Mouse (Mus musculus): ENCODE measurements around the gene Tprgl. TPM values are rescaled to one million over a fixed set of nuclear protein-coding genes. Genes with fewer than 3 reads are reported as not detected.

The Tprgl gene
- total RNA-seq, 1 experiment from 2014 or later: 161 TPM

DNA sequence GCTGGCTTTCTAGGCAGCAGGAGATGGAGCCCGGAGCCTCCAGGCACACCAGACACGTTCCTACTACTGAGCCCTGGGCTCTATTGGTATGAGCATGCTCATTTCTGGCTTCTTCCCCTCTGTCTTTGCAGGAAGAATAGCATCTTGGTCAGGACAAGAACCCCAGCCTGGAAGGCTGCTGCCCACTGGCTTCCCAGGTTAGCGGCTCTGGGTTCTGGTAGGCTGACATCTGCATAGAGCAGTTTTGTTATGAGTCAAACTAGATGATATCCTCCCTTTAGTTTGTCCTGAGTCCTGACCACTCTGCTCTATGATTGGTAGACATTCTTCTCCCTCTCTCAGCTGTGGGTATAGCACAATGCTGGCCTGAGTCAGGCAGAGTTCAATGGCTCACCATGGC, 33.2 kb downstream of the Tprgl start:
- no peak for ATAC-seq (ENCODE audit: extremely low read depth, insufficient number of reproducible peaks, low FRiP score, poor library complexity, severe bottlenecking)

DNA sequence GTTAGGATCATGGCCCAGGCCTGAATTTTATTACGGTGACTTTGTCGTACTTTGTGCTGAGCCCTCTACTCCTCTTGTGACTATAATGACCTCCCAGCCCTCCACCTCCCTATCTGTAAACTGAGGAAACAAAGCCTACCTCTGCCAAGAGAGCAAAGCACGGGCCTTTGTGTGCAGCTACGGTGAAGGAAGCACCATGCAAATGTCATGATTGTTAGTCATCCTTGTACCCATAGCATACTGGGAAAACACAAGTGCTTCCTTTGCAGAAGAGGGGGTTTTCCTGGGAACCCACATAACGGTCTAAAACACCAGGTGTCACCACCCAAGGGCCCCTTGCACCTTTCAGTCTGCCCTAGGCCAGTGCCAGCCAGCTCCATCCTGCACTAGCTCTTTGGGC, 35.3 kb downstream of the Tprgl start:
- ATAC-seq (ENCODE audit: extremely low read depth, insufficient number of reproducible peaks, low FRiP score, poor library complexity, severe bottlenecking): no peak

DNA sequence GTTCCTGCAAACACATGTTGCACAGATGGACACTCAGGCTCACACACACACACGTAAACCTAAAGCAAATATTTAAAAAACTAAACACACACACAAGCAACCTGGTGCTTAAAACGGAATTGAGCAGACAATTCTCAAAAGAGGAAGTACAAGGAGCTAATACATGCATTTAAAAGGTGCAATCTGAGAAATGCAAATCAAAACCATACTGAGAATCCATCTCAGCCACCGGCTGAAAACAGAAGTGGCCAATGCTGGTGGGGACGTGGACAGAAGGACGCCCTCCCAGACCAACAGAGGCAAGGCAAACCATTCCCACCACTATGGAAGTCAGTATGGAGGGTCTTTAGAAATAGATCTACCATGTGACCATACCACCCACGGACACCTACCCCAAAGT, 36.9 kb downstream of the Tprgl start:
- no peak for ATAC-seq (ENCODE audit: extremely low read depth, insufficient number of reproducible peaks, low FRiP score, poor library complexity, severe bottlenecking)

DNA sequence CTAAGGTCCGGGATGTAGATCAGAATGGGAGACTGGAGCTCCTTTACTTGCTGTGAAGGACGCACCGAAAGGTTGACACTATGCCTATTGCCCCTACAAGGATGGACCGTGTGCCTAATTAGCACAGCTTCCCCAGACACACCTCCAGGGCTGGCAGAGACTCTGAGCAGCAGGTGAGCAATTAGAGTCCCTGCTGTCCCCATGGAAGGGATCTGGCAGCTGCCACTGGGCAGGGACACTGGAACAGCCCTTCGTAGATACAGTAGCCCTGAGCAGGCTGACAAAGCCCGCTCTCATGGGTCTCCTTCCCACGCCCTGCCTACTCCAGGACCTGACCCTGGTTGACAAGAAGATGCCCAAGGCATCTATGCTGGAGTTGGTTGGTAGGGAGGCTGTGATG, 38.1 kb downstream of the Tprgl start:
- ATAC-seq (ENCODE audit: extremely low read depth, insufficient number of reproducible peaks, low FRiP score, poor library complexity, severe bottlenecking): no peak

DNA sequence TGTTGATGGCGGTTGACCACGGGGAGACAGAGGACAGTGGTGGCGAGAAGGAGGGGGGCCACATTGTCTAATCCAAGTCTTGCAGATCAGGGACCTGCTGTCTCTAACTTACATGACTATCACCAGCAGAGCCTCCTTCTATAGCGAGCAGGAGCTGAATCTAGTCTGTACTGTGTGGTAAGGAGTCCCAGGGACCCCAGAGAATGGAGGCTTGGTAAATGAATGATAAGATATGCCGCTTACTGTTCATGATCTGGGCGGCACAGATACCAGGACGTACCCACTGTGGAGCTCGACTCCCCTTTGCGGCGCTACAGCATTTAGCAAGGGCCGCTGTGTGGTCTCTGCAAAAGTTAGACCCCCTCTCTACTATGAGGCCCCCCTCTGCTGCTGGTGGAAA, 38.7 kb downstream of the Tprgl start:
- ATAC-seq (ENCODE audit: extremely low read depth, insufficient number of reproducible peaks, low FRiP score, poor library complexity, severe bottlenecking): no peak

DNA sequence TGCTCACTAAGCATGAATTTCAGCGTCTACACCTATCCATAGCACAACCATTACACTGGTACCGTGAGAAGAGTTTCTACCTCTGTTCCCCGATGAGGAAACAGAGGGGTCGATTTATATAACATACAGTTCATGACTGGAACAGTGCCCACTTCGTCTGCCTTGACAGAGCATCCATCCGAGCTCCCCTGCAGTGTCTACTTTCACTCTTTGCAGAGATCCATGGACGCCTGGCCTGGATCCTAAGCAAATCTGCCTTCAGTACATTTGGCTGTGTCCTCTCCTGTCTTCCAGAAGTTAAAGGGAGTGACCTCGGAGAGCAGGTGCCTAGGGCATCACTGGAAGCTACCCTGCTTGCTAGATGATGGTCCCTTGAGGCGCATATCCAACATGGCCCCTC, 41.3 kb downstream of the Tprgl start:
- ATAC-seq (ENCODE audit: extremely low read depth, insufficient number of reproducible peaks, low FRiP score, poor library complexity, severe bottlenecking): no peak

DNA sequence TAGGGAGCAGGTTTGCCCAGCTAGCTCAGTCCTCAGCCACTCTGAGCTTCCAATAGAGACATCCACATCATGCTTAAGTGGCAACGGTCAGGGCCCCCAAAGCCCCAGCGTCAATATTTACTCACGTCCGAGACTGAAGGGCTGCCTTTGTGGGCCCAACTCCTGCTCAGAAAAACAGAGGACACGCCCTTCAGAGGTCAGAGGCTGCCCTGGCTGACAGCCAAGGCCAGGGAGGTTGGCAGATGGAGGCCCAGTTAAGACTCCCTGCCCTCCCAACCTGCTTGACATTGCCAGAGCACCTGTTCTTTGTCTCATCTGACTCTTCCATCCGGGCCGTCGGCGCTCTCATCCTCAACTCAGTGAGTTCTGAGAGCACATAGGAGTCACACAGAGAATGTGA, 41.7 kb downstream of the Tprgl start:
- no peak for ATAC-seq (ENCODE audit: extremely low read depth, insufficient number of reproducible peaks, low FRiP score, poor library complexity, severe bottlenecking)

DNA sequence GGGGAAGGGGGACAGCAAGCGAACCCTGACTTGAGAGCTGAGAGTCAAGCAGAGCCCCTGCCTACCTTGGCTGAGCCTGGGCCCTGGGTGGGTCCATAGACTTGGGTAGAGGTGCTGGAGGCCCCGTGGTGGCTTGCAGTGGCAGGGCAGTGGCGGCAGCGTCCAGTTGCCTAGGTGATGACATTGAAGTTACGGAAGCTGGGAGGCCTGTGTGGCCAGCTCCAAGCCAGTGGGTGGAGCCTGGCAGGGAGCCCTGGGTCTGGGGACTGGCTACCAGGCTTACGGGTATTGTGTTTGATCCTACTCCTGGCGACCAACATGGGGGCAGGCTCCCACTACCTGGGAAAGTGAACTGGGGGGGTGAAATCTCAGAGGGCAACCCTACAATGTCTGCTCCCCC, 44.0 kb downstream of the Tprgl start:
- ATAC-seq (ENCODE audit: extremely low read depth, insufficient number of reproducible peaks, low FRiP score, poor library complexity, severe bottlenecking): no peak

DNA sequence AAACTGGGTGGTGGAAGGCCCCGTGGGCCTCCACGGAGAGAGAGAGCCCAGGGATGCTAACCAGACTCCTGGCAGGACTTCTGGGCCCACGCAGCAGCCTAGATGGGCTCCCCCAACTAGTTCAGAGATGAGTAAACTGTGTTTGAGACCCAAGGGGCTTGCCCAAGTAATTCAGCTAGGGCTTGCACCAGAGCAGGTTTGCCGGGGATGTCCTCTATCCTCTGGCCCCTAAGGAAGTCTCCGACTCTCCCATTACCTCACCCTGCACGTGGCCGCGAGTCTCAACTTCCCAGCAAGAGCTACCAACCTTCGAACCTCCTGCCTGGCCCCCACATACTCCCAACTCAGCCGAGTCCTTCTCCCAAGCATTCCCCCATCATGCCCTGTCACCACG, 50.6 kb downstream of the Tprgl start:
- no peak for ATAC-seq (ENCODE audit: extremely low read depth, insufficient number of reproducible peaks, low FRiP score, poor library complexity, severe bottlenecking)

DNA sequence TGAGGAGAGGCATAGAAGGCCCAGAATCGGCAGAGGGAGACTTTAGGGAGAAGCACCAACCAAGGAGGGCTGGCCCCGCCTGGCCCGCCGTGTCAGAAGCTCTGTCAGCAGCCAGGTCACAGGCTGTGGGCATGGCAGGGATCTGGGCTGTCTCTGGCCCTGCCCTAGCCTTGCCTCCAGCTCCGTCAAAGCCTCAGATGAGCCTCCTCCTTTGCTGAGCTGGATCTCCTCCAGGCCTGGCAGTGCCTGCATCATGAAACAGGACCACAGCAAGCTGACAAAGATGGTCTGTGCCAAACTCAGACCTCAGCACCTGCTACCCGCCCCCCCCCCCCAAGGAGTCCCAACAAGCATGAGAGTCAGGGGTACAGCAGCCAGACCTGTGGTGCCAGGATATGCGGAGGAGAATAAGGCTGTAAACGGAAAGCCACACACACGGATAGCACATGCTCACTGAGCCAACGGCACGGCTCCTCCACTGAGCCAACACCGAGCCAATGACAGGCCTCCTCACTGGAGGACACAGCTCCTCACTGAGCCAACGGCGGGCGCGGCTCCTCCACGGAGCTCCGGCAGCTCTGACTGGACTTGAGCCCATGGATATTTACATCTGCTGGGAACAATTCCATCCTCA, 51.1 kb downstream of the Tprgl start:
- no peak for ATAC-seq (ENCODE audit: extremely low read depth, insufficient number of reproducible peaks, low FRiP score, poor library complexity, severe bottlenecking)

Other genes with a start within 250 kb of the Tprgl start
- gene A430005L14Rik, start 203.4 kb downstream of the Tprgl start, total RNA-seq (2017): 14.3 and 15.6 TPM in 2 replicates
- gene Dffb, start 185.5 kb downstream of the Tprgl start, total RNA-seq (2017): 11.4 and 16.8 TPM in 2 replicates
- 12.2 and 12.5 TPM in 2 replicates for gene Cep104, start 185.5 kb downstream of the Tprgl start, total RNA-seq (2017)
- gene Lrrc47, start 148.9 kb downstream of the Tprgl start, total RNA-seq (2017): 42.6 and 43.4 TPM in 2 replicates
- 0.23 and 0.37 TPM in 2 replicates for gene Smim1, start 134.4 kb downstream of the Tprgl start, total RNA-seq (2017)
- gene Ccdc27, start 118.0 kb downstream of the Tprgl start, total RNA-seq (2017): not detected in 2 replicates
- gene Trp73, start 20.5 kb downstream of the Tprgl start, total RNA-seq (2017): not detected in 2 replicates
- gene Wrap73, start 18.3 kb downstream of the Tprgl start, total RNA-seq (2017): 8.8 and 27.4 TPM in 2 replicates
- not detected in 2 replicates for gene Megf6, start 10.1 kb upstream of the Tprgl start, total RNA-seq (2017)
- 1.0 TPM in 1 of 2 replicates, not detected in the other for gene Arhgef16, start 141.0 kb upstream of the Tprgl start, total RNA-seq (2017)
- not detected in 2 replicates for gene B230104I21Rik, start 175.5 kb upstream of the Tprgl start, total RNA-seq (2017)